Mouse (Mus musculus) adipocyte (in vitro differentiated cells): Measurements from ENCODE around the gene Otud1.

Experiments used
- DNase-seq: peaks from one replicate; pipeline ENCODE4 v3.0.0-alpha.2; 2016; ENCODE audit warnings: low spot score

Otud1 gene

GRCm38 (mm10) chr2:19657158-19657874 lies at the start of gene Otud1:
Otud1 (plus strand) TSS chr2:19657752.
- DNase-seq, result no peak

- no peak for DNase-seq
These were observed 49.7 kb upstream of the Otud1 start for GRCm38 (mm10) chr2:19607852-19608251.

DNA sequence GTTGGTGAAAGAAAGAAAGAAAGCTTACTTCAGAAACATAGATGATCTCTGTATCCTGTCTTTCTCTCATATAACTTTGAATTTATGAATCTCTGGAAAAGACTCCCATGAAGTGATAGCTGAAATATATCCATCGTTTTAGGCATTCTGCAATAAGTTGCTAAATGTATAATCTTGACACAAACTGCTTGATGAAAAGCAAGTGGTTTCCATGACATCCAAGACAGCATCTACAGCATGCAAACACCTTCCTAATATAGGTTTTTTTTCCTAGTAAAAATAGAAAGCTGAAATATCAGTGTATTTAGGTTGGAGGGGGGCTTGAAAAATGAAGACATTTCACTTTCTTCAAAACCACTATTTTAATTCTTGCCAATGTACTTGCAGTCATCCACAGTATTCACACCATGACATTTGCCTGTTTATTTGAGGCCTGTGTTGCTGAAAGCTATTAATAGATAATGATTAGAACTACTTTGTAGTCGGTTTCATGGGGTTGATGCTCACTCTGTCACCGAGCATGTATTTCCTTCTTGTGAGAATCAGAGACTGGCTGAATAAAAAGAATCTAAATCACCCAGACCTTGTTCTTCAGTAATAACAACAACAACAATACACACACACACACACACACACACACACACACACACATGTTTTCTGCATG lies 49.0 kb upstream of the Otud1 start:
- no peak for DNase-seq

DNA sequence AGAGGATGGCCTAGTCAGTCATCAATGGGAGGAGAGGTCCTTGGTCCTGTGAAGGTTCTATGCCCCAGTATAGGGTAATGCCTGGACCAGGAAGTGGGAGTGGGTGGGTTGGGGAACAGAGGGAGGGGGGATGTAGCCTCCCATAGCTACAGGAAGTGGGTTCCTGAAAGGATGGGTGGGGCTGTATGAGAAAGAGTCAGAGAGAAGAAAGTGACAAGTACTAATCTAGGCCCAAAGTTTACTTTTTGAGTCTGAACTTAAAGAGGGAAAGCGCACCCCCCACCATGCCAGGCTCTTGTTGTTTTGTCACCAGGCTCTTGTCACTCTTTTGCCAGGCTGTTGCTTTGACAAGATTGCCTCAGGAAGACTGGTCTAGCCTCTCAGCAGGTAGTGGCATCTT lies 35.5 kb upstream of the Otud1 start:
- DNase-seq, result no peak

- no peak for DNase-seq
These were observed 30.5 kb upstream of the Otud1 start for GRCm38 (mm10) chr2:19627044-19627443.

- DNase-seq, result no peak
These were observed 29.5 kb upstream of the Otud1 start for GRCm38 (mm10) chr2:19627920-19628608.

- DNase-seq, result no peak
These were observed 27.0 kb upstream of the Otud1 start for GRCm38 (mm10) chr2:19630544-19630943.

GRCm38 (mm10) chr2:19633406-19633920 lies 24.1 kb upstream of the Otud1 start:
- DNase-seq, result no peak

GRCm38 (mm10) chr2:19645182-19645581 lies 12.4 kb upstream of the Otud1 start:
- no peak for DNase-seq

- DNase-seq, result no peak
These were observed 11.4 kb upstream of the Otud1 start for GRCm38 (mm10) chr2:19646144-19646543.

DNA sequence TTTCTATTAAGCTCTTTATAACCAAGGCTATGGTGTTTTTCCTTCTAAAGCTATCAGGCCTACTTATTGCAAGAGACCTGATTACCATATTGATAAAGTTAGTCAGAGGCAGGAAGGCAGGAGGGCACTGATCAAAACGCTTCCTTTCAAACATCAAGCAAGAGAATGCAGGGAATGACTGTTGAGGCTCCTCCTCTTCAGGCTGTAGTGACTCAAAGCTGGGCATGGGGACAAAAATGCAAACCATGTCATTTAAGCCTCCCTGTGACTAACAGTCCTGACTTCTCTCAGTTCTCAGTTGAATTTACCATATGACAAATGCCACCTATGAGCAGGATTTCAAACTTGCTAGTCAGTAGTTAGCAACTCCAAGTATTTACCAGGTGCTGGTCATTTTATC lies 10.6 kb upstream of the Otud1 start:
- DNase-seq, result peak; percentile 42

DNA sequence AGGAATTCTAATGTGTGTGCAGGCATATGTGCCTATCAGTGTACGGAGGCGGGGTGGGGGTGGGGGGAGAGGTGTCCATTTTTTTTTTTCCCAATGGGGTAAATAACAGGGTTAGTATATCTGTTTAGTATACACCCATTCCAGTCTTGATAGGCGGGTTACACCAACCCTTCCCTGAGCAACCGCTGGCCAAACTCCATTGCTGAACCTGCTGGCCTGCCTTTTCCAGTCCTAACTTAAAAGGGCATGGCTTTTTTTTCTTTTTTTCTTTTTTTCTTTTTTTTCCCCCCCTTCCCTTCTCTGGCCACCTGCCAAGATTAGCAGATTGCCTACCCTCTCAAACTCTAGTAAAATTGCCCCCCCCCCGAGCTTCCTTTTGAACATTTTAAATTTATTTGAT lies 1.1 kb upstream of the Otud1 start:
- DNase-seq, result no peak

- DNase-seq, result no peak
These were observed 483 bp downstream of the Otud1 start for GRCm38 (mm10) chr2:19657881-19658589.

GRCm38 (mm10) chr2:19658661-19659384 lies 1.3 kb downstream of the Otud1 start:
- DNase-seq, result no peak

GRCm38 (mm10) chr2:19660875-19661274 lies 3.3 kb downstream of the Otud1 start:
- no peak for DNase-seq

DNA sequence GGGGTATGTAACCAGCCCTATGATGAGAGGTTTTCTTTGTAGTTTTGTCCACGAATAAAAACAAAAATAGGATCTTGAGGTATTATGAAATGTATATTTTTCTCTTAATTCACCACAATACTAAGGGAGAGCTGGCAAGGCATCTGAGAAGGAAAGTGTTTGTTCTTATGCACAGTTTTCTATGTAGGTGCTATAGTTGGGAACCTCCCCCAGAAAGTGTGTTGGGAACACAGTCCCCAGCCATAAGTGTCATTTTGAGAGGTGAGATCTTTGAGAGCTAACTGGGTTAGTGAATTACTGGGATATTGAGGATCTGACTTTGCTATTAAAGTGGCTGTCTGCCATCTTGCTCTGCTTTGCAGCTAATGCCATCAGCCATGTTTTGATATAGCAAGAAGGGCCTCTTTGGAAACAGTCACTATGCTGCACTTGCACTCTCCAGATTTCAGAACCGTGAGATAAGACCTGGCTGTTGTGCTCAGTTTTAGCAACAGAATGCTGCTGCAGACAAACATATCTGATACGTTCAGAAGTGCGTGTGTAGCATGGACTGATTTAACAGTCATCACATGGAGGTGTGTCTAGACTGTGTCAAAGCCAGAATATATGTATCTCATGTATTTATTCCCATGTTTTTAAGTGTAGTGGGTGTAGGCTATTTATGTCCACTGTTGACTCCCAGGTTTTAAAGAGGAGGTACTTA lies 5.7 kb downstream of the Otud1 start:
- DNase-seq, result no peak

DNA sequence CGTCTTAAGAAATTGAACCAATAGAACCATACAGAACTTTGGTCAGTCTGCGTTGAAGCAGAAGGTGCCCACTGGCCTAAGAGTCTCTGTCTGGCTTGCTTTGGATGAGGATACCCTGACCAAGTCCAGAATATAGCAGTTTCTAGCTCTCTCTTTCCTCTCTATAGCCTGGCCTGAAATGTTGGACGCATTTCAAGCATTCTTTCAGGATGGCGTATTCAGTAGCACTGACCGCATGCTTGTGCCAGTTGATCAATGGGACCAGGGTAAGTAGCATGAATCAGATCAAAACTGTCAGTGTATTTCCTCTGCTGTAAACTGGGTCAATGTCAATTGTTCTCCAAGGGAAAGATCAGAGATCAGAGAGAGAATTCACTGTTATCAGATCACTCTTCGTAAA lies 6.6 kb downstream of the Otud1 start:
- DNase-seq, result peak; percentile 6

DNA sequence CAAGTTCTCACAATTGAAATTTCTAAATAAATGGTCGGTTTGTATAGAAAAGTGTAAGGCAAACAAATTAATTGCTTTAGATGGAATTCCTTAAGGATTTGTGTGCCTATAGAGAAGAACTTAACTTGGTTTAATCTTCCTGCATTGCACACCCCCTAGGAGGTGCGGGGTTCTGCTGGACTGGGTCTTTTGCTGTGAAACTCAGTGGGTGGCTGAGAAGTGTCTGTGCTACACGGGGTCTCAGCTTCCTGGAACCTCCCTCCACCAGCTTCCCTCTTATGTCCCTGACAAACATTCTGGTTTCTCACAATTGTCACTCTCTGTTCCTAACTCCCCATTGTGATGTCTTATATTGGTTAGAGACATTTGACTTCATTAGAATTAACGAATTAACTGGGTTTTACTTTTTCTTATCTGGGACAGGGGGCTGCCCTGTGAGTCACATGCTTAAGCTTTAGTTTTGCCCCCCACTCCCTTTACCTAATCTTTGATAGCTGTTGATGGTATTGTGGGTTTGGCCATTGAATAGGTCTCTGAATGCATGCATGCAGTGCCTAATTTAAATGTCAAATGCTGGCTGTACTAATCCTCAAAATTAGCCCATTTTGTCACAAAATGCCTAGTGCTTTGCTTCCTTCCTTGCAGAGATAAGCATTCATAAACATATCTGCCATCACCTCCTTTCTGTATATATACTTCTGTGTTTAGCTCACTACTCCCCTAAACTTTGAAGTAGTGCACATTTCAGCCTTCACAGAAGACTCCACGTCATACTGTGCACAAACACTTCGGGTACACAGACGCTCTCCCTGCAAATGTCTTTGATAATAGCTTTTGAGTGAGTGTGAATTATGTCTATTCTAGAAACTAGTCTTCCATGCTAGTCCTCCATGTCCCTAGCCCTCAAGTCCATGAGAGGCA lies 7.3 kb downstream of the Otud1 start:
- DNase-seq, result no peak

GRCm38 (mm10) chr2:19665841-19666240 lies 8.3 kb downstream of the Otud1 start:
- no peak for DNase-seq
